Mouse (Mus musculus): ENCODE data around the gene Six1.

DNA sequence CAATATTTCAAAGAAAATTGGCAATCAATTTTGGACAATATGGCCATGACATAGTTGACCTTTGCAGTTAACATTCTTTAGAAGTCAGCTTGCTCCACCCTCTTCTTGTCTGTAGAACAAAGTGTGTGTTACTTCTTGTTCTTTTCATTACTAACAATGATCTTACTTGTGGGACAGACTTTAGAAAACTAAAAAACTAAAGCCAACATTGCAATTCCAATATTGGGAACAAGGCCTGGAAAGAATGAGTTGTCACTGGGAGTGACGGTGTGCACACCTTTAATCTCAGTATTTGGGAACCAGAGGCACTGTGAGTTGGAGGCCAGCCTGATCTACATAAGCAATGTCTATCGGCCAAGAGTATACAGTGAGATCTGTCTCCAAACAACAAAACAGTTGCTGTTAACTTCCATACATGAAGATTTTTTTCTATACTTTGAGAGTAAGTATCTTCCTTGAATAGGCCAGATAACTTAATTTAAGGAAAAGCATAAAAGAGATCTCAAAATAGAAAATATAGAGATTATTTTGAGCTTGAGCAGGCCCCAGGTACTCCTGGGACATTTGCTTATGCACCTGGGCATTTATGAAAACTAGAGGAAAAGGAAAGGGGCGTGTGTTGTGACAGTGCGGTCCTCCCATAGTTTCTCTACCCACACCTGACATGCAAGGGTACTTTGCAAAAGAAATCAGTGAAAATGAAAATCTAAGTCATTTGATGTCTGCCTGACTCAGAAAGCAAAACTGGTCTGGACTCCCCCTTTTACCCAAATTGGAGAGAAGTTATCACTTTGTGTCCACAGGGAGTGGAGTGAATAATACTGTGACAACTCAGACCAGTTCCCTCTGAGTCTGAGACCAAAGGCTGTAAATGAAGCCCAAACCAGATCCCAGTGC, 55.3 kb downstream of the Six1 start:
- TF ChIP-seq POLR2A (IDR thresholded peaks at IDR 0.05; ENCODE audit: borderline replicate concordance, extremely low read depth, insufficient read depth, insufficient read length, poor library complexity, severe bottlenecking) (no peak), CTCF (IDR thresholded peaks at IDR 0.05; ENCODE audit: borderline replicate concordance, extremely low read depth, insufficient read depth, insufficient read length) (no peak)

Measured in brain, embryonic 14.5 days (tissue).